Mouse (Mus musculus) 416B (cell line): Measurements from ENCODE around the gene Zfp629.
"Not testable (repeated sequence)": the region's sequence is repeated elsewhere in the genome, so short reads cannot be mapped to it uniquely, and the experiment has no call there.

ENCODE experiments used
- DNase-seq: peaks from one replicate; pipeline ENCODE4 v3.0.0; 2011; ENCODE audit warnings: low read depth

Gene Zfp629

GRCm38 (mm10) chr7:127614891-127615843, at the start of gene Zfp629:
Zfp629 (minus strand) TSS chr7:127615797.
- DNase-seq, result peak; percentile 77

GRCm38 (mm10) chr7:127662926-127663325, 47.3 kb upstream of the Zfp629 start:
- no peak for DNase-seq

GRCm38 (mm10) chr7:127661833-127662232, 46.2 kb upstream of the Zfp629 start:
- DNase-seq, result no peak

- DNase-seq, result peak; percentile 37
Measured at GRCm38 (mm10) chr7:127660882-127661281, 45.3 kb upstream of the Zfp629 start.

- DNase-seq, result peak; percentile 86
Measured at GRCm38 (mm10) chr7:127656946-127657345, 41.3 kb upstream of the Zfp629 start.

- DNase-seq, result no peak
Measured at GRCm38 (mm10) chr7:127654318-127654717, 38.7 kb upstream of the Zfp629 start.

GRCm38 (mm10) chr7:127652050-127652449, 36.5 kb upstream of the Zfp629 start:
- DNase-seq, result no peak

GRCm38 (mm10) chr7:127651624-127652023, 36.0 kb upstream of the Zfp629 start:
- DNase-seq, result no peak

- DNase-seq, result no peak
Measured at GRCm38 (mm10) chr7:127649206-127649605, 33.6 kb upstream of the Zfp629 start.

- DNase-seq, result no peak
Measured at GRCm38 (mm10) chr7:127648516-127649201, 33.1 kb upstream of the Zfp629 start.

- not testable (repeated sequence) for DNase-seq
Measured at GRCm38 (mm10) chr7:127647576-127647975, 32.0 kb upstream of the Zfp629 start.

GRCm38 (mm10) chr7:127646363-127646762, 30.8 kb upstream of the Zfp629 start:
- no peak for DNase-seq

GRCm38 (mm10) chr7:127642254-127642653, 26.7 kb upstream of the Zfp629 start:
- no peak for DNase-seq

GRCm38 (mm10) chr7:127641260-127641659, 25.7 kb upstream of the Zfp629 start:
- no peak for DNase-seq

GRCm38 (mm10) chr7:127636963-127637362, 21.4 kb upstream of the Zfp629 start:
- DNase-seq, result no peak

GRCm38 (mm10) chr7:127631416-127631815, 15.8 kb upstream of the Zfp629 start:
- DNase-seq, result no peak

GRCm38 (mm10) chr7:127628646-127629045, 13.0 kb upstream of the Zfp629 start:
- no peak for DNase-seq

GRCm38 (mm10) chr7:127626471-127626870, 10.9 kb upstream of the Zfp629 start:
- no peak for DNase-seq

GRCm38 (mm10) chr7:127626039-127626438, 10.4 kb upstream of the Zfp629 start:
- no peak for DNase-seq

- DNase-seq, result peak; percentile 38
Measured at GRCm38 (mm10) chr7:127618402-127618801, 2.8 kb upstream of the Zfp629 start.

GRCm38 (mm10) chr7:127617962-127618361, 2.4 kb upstream of the Zfp629 start:
- no peak for DNase-seq

GRCm38 (mm10) chr7:127616881-127617280, 1.3 kb upstream of the Zfp629 start:
- DNase-seq, result no peak

- DNase-seq, result no peak
Measured at GRCm38 (mm10) chr7:127616336-127616735, 739 bp upstream of the Zfp629 start.
